Mouse (Mus musculus) hindbrain, embryonic 14.5 days (tissue): ENCODE data around the gene Zfp800. TPM values are rescaled to one million over a fixed set of nuclear protein-coding genes. Genes with fewer than 3 reads are reported as not detected.

Experiments
- ATAC-seq: fragments of 200-750 bp; cut with Nextera tagmentation; 2 replicates; pipeline ENCODE4 v1.8.0; 2017; ENCODE audit warnings: moderate number of reproducible peaks, mild to moderate bottlenecking, moderate TSS enrichment, moderate library complexity; ENCODE audit not compliant: low FRiP score
- DNase-seq: peaks from one replicate; pipeline ENCODE4 v3.0.0-alpha.2; 2015; ENCODE audit warnings: low spot score
- H3K27ac ChIP-seq: fragments of 300-500 bp; sonication (generic); 2 replicates; pipeline ENCODE4 v1.5.1; 2014; ENCODE audit warnings: mild to moderate bottlenecking, moderate library complexity
- H3K27me3 ChIP-seq: fragments of 300-500 bp; sonication (generic); 2 replicates; pipeline ENCODE4 v1.6.1; 2014; ENCODE audit warnings: mild to moderate bottlenecking, low read length, mixed read lengths; ENCODE audit not compliant: control insufficient read depth, insufficient read depth
- H3K36me3 ChIP-seq: fragments of 300-500 bp; sonication (generic); replicated peaks from 2 replicates; pipeline ENCODE4 v1.6.1; 2014; ENCODE audit not compliant: control insufficient read depth, insufficient read depth
- H3K4me1 ChIP-seq: fragments of 300-500 bp; sonication (generic); replicated peaks from 2 replicates; pipeline ENCODE4 v1.6.1; 2014; ENCODE audit warnings: antibody characterized with exemption, low read length, mixed read lengths; ENCODE audit not compliant: control insufficient read depth, insufficient read depth
- H3K4me2 ChIP-seq: fragments of 300-500 bp; sonication (generic); replicated peaks from 2 replicates; pipeline ENCODE4 v1.6.1; 2014; ENCODE audit warnings: mild to moderate bottlenecking, moderate library complexity
- H3K4me3 ChIP-seq: fragments of 300-500 bp; sonication (generic); replicated peaks from 2 replicates; pipeline ENCODE4 v1.5.1; 2014; ENCODE audit warnings: mild to moderate bottlenecking, low read length
- H3K9ac ChIP-seq: fragments of 300-500 bp; sonication (generic); 2 replicates; pipeline ENCODE4 v1.6.1; 2014
- H3K9me3 ChIP-seq: fragments of 300-500 bp; sonication (generic); 2 replicates; pipeline ENCODE4 v1.6.1; 2016; ENCODE audit warnings: low read length; ENCODE audit not compliant: control insufficient read depth
- WGBS: fragments of 180-500 bp; shearing (Covaris S2); extraction: QIAGEN DNeasy Blood & Tissue Kit; methylation state at CpG from one replicate; pipeline ENCODE4 v1.1.7; 2014; 5-methylcytosine and 5-hydroxymethylcytosine counted together
- polyA plus RNA-seq: library from polyadenylated mRNA; unstranded; fragments of >200 nt; fragmentation: Nextera tagmentation; extraction: Ambion mirVana; gene quantifications from 2 replicates; pipeline ENCODE4 v1.2.1, GENCODE M21; 2014

Gene Zfp800
- polyA plus RNA-seq, 1 experiment from 2014 or later: 23.0 TPM

GRCm38 (mm10) chr6:28329002-28329596 lies 68.7 kb downstream of the Zfp800 start:
- Histone ChIP-seq H3K9ac (no peak overlapping the region), H3K4me1 (0 out of 2 replicates have a peak, but pooled peaks cover 3% of the 10 kb centered on the region), H3K27ac (no peak overlapping the region), H3K9me3 (no peaks in the 10 kb centered on the region), H3K4me2 (no peak overlapping the region), H3K36me3 (no peaks in the 10 kb centered on the region), H3K27me3 (no peaks in the 10 kb centered on the region), H3K4me3 (no peak overlapping the region)
- ATAC-seq (peak; percentile 46; the same call in 1 of the 2 replicates), DNase-seq (no peak)
- WGBS: 38% methylated on average over 10 of the region's 10 CpGs

GRCm38 (mm10) chr6:28326720-28327119 lies 71.1 kb downstream of the Zfp800 start:
- no peaks in the 10 kb centered on the region for H3K27me3 ChIP-seq
- no peak overlapping the region for H3K27ac ChIP-seq
- ATAC-seq (no peak), DNase-seq (no peak)
- H3K4me2 ChIP-seq: no peak overlapping the region
- H3K4me3 ChIP-seq: no peak overlapping the region
- peaks cover 9% of the 10 kb centered on the region; the same call in 1 of the 2 replicates for H3K9me3 ChIP-seq
- 0 out of 2 replicates have a peak, but pooled peaks cover 3% of the 10 kb centered on the region for H3K4me1 ChIP-seq
- 89% methylated on average over 3 of the region's 3 CpGs for WGBS
- H3K36me3 ChIP-seq: no peaks in the 10 kb centered on the region
- H3K9ac ChIP-seq: no peak overlapping the region

- Histone ChIP-seq H3K4me1 (no peaks in the 10 kb centered on the region), H3K27ac (no peak overlapping the region), H3K36me3 (no peaks in the 10 kb centered on the region), H3K4me3 (no peak overlapping the region), H3K9ac (no peak overlapping the region), H3K27me3 (no peaks in the 10 kb centered on the region), H3K4me2 (no peak overlapping the region), H3K9me3 (peaks cover 9% of the 10 kb centered on the region; the same call in 1 of the 2 replicates)
- ATAC-seq: no peak
- no peak for DNase-seq
- 94% methylated on average over 7 of the region's 7 CpGs for WGBS
These were observed 75.4 kb downstream of the Zfp800 start for GRCm38 (mm10) chr6:28322399-28322798.

- H3K4me1 ChIP-seq: no peaks in the 10 kb centered on the region
- no peak for DNase-seq
These were observed 78.0 kb downstream of the Zfp800 start for GRCm38 (mm10) chr6:28319648-28320270.

GRCm38 (mm10) chr6:28318820-28319573 lies 78.8 kb downstream of the Zfp800 start:
- WGBS: 82% methylated on average over 13 of the region's 13 CpGs
- H3K9ac ChIP-seq: no peak overlapping the region
- H3K27me3 ChIP-seq: no peaks in the 10 kb centered on the region
- H3K36me3 ChIP-seq: no peaks in the 10 kb centered on the region
- H3K9me3 ChIP-seq: peaks cover 9% of the 10 kb centered on the region; the same call in 1 of the 2 replicates
- DNase-seq (no peak), ATAC-seq (no peak)
- H3K4me3 ChIP-seq: no peak overlapping the region
- no peak overlapping the region for H3K27ac ChIP-seq
- H3K4me1 ChIP-seq: no peaks in the 10 kb centered on the region
- H3K4me2 ChIP-seq: no peak overlapping the region

More at GRCm38 (mm10) chr6:28319648-28320270, 78.0 kb downstream of the Zfp800 start:
- Histone ChIP-seq H3K9me3 (peaks cover 9% of the 10 kb centered on the region; the same call in 1 of the 2 replicates), H3K27ac (no peak overlapping the region), H3K36me3 (no peaks in the 10 kb centered on the region), H3K9ac (no peak overlapping the region), H3K4me2 (no peak overlapping the region), H3K4me3 (no peak overlapping the region), H3K27me3 (no peaks in the 10 kb centered on the region)
- WGBS: 77% methylated on average over 13 of the region's 13 CpGs
- no peak for ATAC-seq

- H3K4me3 ChIP-seq: no peak overlapping the region
- H3K9ac ChIP-seq: no peak overlapping the region
- no peaks in the 10 kb centered on the region for H3K9me3 ChIP-seq
- no peak overlapping the region for H3K27ac ChIP-seq
- no peaks in the 10 kb centered on the region for H3K36me3 ChIP-seq
- no peaks in the 10 kb centered on the region for H3K4me1 ChIP-seq
- DNase-seq (no peak), ATAC-seq (no peak)
- H3K4me2 ChIP-seq: no peak overlapping the region
- WGBS: 95% methylated on average over 3 of the region's 3 CpGs
- H3K27me3 ChIP-seq: no peaks in the 10 kb centered on the region
These were observed 82.6 kb downstream of the Zfp800 start for GRCm38 (mm10) chr6:28315208-28315607.

- no peaks in the 10 kb centered on the region for H3K27me3 ChIP-seq
- no peak overlapping the region for H3K9ac ChIP-seq
- no peaks in the 10 kb centered on the region for H3K4me1 ChIP-seq
- 78% methylated on average over 2 of the region's 2 CpGs for WGBS
- no peaks in the 10 kb centered on the region for H3K9me3 ChIP-seq
- no peaks in the 10 kb centered on the region for H3K36me3 ChIP-seq
- no peak overlapping the region for H3K4me3 ChIP-seq
- DNase-seq (no peak), ATAC-seq (no peak)
- H3K27ac ChIP-seq: no peak overlapping the region
- H3K4me2 ChIP-seq: no peak overlapping the region
These were observed 85.7 kb downstream of the Zfp800 start for GRCm38 (mm10) chr6:28312067-28312466.

- DNase-seq: no peak
These were observed 88.1 kb downstream of the Zfp800 start for GRCm38 (mm10) chr6:28309692-28310091.

GRCm38 (mm10) chr6:28308929-28309328 lies 88.9 kb downstream of the Zfp800 start:
- Histone ChIP-seq H3K27ac (no peak overlapping the region), H3K4me1 (no peaks in the 10 kb centered on the region), H3K9me3 (no peaks in the 10 kb centered on the region), H3K9ac (no peak overlapping the region), H3K27me3 (no peaks in the 10 kb centered on the region), H3K4me3 (no peak overlapping the region), H3K36me3 (no peaks in the 10 kb centered on the region), H3K4me2 (no peak overlapping the region)
- DNase-seq: no peak
- ATAC-seq: no peak
- 91% methylated on average over 3 of the region's 3 CpGs for WGBS

More at GRCm38 (mm10) chr6:28309692-28310091, 88.1 kb downstream of the Zfp800 start:
- Histone ChIP-seq H3K9me3 (no peaks in the 10 kb centered on the region), H3K4me3 (no peak overlapping the region), H3K36me3 (no peaks in the 10 kb centered on the region), H3K27ac (no peak overlapping the region), H3K9ac (no peak overlapping the region), H3K4me2 (no peak overlapping the region), H3K27me3 (no peaks in the 10 kb centered on the region), H3K4me1 (no peaks in the 10 kb centered on the region)
- ATAC-seq: no peak
